Mouse (Mus musculus) E14TG2a.4 (cell line): ENCODE results near the gene Ocel1.

Experiments used
- CTCF ChIP-seq: conservative IDR thresholded peaks from 2 replicates; pipeline ENCODE4 v1.5.1; 2014; ENCODE audit warnings: low read length
- NANOG ChIP-seq: IDR thresholded peaks from 2 replicates; pipeline ENCODE4 v1.6.1; 2014; ENCODE audit warnings: borderline replicate concordance, low read length, mixed read lengths
- POU5F1 ChIP-seq: IDR thresholded peaks from 2 replicates; pipeline ENCODE4 v1.6.1; 2014; ENCODE audit warnings: low read length, borderline replicate concordance

DNA sequence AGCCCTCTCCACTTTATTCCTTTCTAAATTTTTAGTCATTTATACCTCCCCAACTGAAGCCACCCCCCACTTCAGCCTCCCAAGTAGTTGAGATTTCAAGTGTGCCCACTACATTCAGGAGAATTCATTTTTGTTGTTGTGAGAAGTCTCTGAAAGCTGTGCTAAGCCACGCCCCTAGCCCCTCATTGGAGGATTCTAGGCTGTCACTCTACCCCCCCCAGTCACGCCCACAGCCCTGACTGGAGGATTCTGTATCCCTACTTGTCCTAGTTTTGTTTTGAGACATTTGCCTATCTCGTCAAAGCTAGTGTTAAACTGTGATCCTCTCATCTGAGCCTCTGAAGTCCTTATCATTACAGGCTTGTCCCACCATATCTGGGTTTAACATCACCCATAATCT, 21.8 kb downstream of the Ocel1 start:
- TF ChIP-seq CTCF (no peak), POU5F1 (no peak), NANOG (no peak)
